Mouse (Mus musculus) C2C12 (cell line): ENCODE results near the gene Kcnj2. TPM values are rescaled to one million over a fixed set of nuclear protein-coding genes. Genes with fewer than 3 reads are reported as not detected.

ENCODE experiments used
- H3K27me3 ChIP-seq: one replicate; pipeline ENCODE4 v1.6.1; 2011; ENCODE audit not compliant: control insufficient read depth, insufficient read depth, insufficient read length
- H3K36me3 ChIP-seq: one replicate; pipeline ENCODE4 v1.6.1; 2011; ENCODE audit not compliant: control insufficient read depth, insufficient read depth
- H3K4me3 ChIP-seq: one replicate; pipeline ENCODE4 v1.5.1; 2011; ENCODE audit warnings: mild to moderate bottlenecking, control low read depth; ENCODE audit not compliant: poor library complexity, insufficient read depth, severe bottlenecking
- H3K79me2 ChIP-seq: one replicate; pipeline ENCODE4 v1.6.1; 2011; ENCODE audit not compliant: control insufficient read depth, insufficient read depth
- H3K79me3 ChIP-seq: one replicate; pipeline ENCODE4 v1.6.1; 2011; ENCODE audit warnings: low read depth, control low read depth
- H3ac ChIP-seq: one replicate; pipeline ENCODE3; 2011; ENCODE audit warnings: low read depth; ENCODE audit not compliant: control insufficient read depth, insufficient read length
- CEBPB ChIP-seq: IDR thresholded peaks from one replicate; pipeline ENCODE4 v1.6.1; 2011; ENCODE audit warnings: low read depth, mild to moderate bottlenecking, control low read depth, moderate library complexity
- CTCF ChIP-seq: IDR thresholded peaks from one replicate; pipeline ENCODE4 v1.5.1; 2011; ENCODE audit not compliant: control insufficient read depth, insufficient read depth, insufficient read length
- FOSL1 ChIP-seq: IDR thresholded peaks from one replicate; pipeline ENCODE4 v1.8.0; 2011; ENCODE audit warnings: mild to moderate bottlenecking, low read length; ENCODE audit not compliant: poor library complexity, insufficient read depth, severe bottlenecking
- MAX ChIP-seq: IDR thresholded peaks from one replicate; pipeline ENCODE4 v1.6.1; 2011; ENCODE audit warnings: mild to moderate bottlenecking, control low read depth
- MYOD1 ChIP-seq: IDR thresholded peaks from one replicate; pipeline ENCODE4 v1.6.1; 2011; ENCODE audit warnings: low read depth; ENCODE audit not compliant: control insufficient read depth, insufficient read length
- MYOG ChIP-seq: IDR thresholded peaks from one replicate; pipeline ENCODE4 v1.6.1; 2011; ENCODE audit not compliant: control insufficient read depth, insufficient read length; ENCODE audit errors: extremely low read depth
- USF1 ChIP-seq: IDR thresholded peaks from one replicate; pipeline ENCODE4 v1.6.1; 2011; ENCODE audit warnings: low read depth, mild to moderate bottlenecking, control low read depth, moderate library complexity
- long read RNA-seq, 2 experiments: library from polyadenylated mRNA; unstranded; transcript quantifications; one replicate each; pipeline ENCODE4 v2.0.0; 2019 to 2020
- polyA plus RNA-seq: library from polyadenylated mRNA; unstranded; fragments of >200 nt; fragmentation: generic; extraction: Trizol; gene quantifications from one replicate; pipeline ENCODE4 v1.2.1, GENCODE M21; 2012; ENCODE audit warnings: missing spikeins

The Kcnj2 gene
- polyA plus RNA-seq: 0.16 TPM
- long read RNA-seq, experiment 1, partial matches to known transcripts: 0 of 3 reads
- long read RNA-seq, experiment 1, other reads (novel, unspliced or antisense): 3 of 3 reads
- long read RNA-seq, experiment 2: 0 reads

- H3K27me3 ChIP-seq: no peaks in the 10 kb centered on the region
- peak within 1 kb of the TSS; percentile 16 for H3ac ChIP-seq
- H3K4me3 ChIP-seq: peak within 1 kb of the TSS; percentile 16
- TF ChIP-seq FOSL1 (no peak), CEBPB (no peak), USF1 (peak; percentile 35), MYOG (no peak)
- no peaks in the 10 kb centered on the region for H3K79me2 ChIP-seq
- no peaks in the 10 kb centered on the region for H3K36me3 ChIP-seq
- H3K79me3 ChIP-seq: no peaks in the 10 kb centered on the region
Observed at GRCm38 (mm10) chr11:111065635-111066298, at the start of gene Kcnj2. Gene Kcnj2, plus strand, starts transcription at chr11:111066164.

- H3K36me3 ChIP-seq: no peaks in the 10 kb centered on the region
- H3K79me2 ChIP-seq: no peaks in the 10 kb centered on the region
- H3K79me3 ChIP-seq: no peaks in the 10 kb centered on the region
- H3ac ChIP-seq: no peak overlapping the region
- TF ChIP-seq CEBPB (no peak), MYOG (no peak), MYOD1 (no peak), USF1 (no peak), CTCF (no peak), MAX (no peak), FOSL1 (no peak)
- no peaks in the 10 kb centered on the region for H3K27me3 ChIP-seq
- H3K4me3 ChIP-seq: no peak overlapping the region
Observed at GRCm38 (mm10) chr11:111016206-111016605, 49.8 kb upstream of the Kcnj2 start.

- Histone ChIP-seq H3K79me3 (no peaks in the 10 kb centered on the region), H3K4me3 (no peak overlapping the region), H3K36me3 (no peaks in the 10 kb centered on the region), H3K27me3 (no peaks in the 10 kb centered on the region), H3K79me2 (no peaks in the 10 kb centered on the region), H3ac (no peak overlapping the region)
- TF ChIP-seq MYOD1: no peak
- TF ChIP-seq CTCF: no peak
- no peak for TF ChIP-seq CEBPB
- no peak for TF ChIP-seq MYOG
- no peak for TF ChIP-seq MAX
- no peak for TF ChIP-seq USF1
- TF ChIP-seq FOSL1: no peak
Observed at GRCm38 (mm10) chr11:111020211-111020610, 45.8 kb upstream of the Kcnj2 start.

- Histone ChIP-seq H3K79me3 (no peaks in the 10 kb centered on the region), H3K27me3 (no peaks in the 10 kb centered on the region), H3K36me3 (no peaks in the 10 kb centered on the region), H3K79me2 (no peaks in the 10 kb centered on the region), H3K4me3 (no peak overlapping the region), H3ac (no peak overlapping the region)
- TF ChIP-seq FOSL1 (no peak), MYOD1 (no peak), CTCF (no peak), MAX (no peak), USF1 (no peak), MYOG (no peak), CEBPB (no peak)
Observed at GRCm38 (mm10) chr11:111022681-111023281, 43.2 kb upstream of the Kcnj2 start.

- H3K79me3 ChIP-seq: no peaks in the 10 kb centered on the region
- no peaks in the 10 kb centered on the region for H3K36me3 ChIP-seq
- no peak overlapping the region for H3ac ChIP-seq
- TF ChIP-seq MAX (no peak), MYOG (no peak), USF1 (no peak), MYOD1 (no peak), FOSL1 (no peak), CTCF (no peak), CEBPB (no peak)
- no peaks in the 10 kb centered on the region for H3K27me3 ChIP-seq
- no peak overlapping the region for H3K4me3 ChIP-seq
- no peaks in the 10 kb centered on the region for H3K79me2 ChIP-seq
Observed at GRCm38 (mm10) chr11:111042175-111042574, 23.8 kb upstream of the Kcnj2 start.
